Mouse (Mus musculus) midbrain, embryonic 12.5 days (tissue): ENCODE results near the gene Itga6. TPM values are rescaled to one million over a fixed set of nuclear protein-coding genes. Genes with fewer than 3 reads are reported as not detected.
"Not testable (repeated sequence)": the region's sequence is repeated elsewhere in the genome, so short reads cannot be mapped to it uniquely, and the experiment has no call there.

Experiments
- ATAC-seq: fragments of 200-750 bp; cut with Nextera tagmentation; 2 replicates; pipeline ENCODE4 v1.8.0; 2017; ENCODE audit warnings: low read depth, moderate TSS enrichment, moderate library complexity; ENCODE audit not compliant: low FRiP score
- H3K27ac ChIP-seq: fragments of 300-500 bp; sonication (generic); replicated peaks from 2 replicates; pipeline ENCODE4 v1.5.1; 2016; ENCODE audit warnings: mild to moderate bottlenecking
- H3K27me3 ChIP-seq: fragments of 300-500 bp; sonication (generic); 2 replicates; pipeline ENCODE4 v1.6.1; 2016; ENCODE audit warnings: mild to moderate bottlenecking
- H3K36me3 ChIP-seq: fragments of 300-500 bp; sonication (generic); 2 replicates; pipeline ENCODE4 v1.6.1; 2016
- H3K4me1 ChIP-seq: fragments of 300-500 bp; sonication (generic); 2 replicates; pipeline ENCODE4 v1.6.1; 2016
- H3K4me2 ChIP-seq: fragments of 300-500 bp; sonication (generic); replicated peaks from 2 replicates; pipeline ENCODE4 v1.6.1; 2016; ENCODE audit warnings: mild to moderate bottlenecking, moderate library complexity
- H3K4me3 ChIP-seq: fragments of 300-500 bp; sonication (generic); 2 replicates; pipeline ENCODE4 v1.5.1; 2016; ENCODE audit warnings: mild to moderate bottlenecking
- H3K9ac ChIP-seq: fragments of 300-500 bp; sonication (generic); replicated peaks from 2 replicates; pipeline ENCODE4 v1.6.1; 2016; ENCODE audit warnings: mild to moderate bottlenecking, moderate library complexity
- H3K9me3 ChIP-seq: fragments of 300-500 bp; sonication (generic); 2 replicates; pipeline ENCODE4 v1.6.1; 2016; ENCODE audit warnings: mild to moderate bottlenecking
- WGBS: fragments of 180-500 bp; shearing (Covaris S2); methylation state at CpG from one replicate; pipeline ENCODE4 v1.1.7; 2016; 5-methylcytosine and 5-hydroxymethylcytosine counted together
- polyA plus RNA-seq: library from polyadenylated mRNA; unstranded; fragments of >200 nt; fragmentation: Nextera tagmentation; extraction: Ambion mirVana; gene quantifications from 2 replicates; pipeline ENCODE4 v1.2.1, GENCODE M21; 2016

Itga6 gene
- polyA plus RNA-seq, 1 experiment from 2014 or later = 23.2 TPM

DNA sequence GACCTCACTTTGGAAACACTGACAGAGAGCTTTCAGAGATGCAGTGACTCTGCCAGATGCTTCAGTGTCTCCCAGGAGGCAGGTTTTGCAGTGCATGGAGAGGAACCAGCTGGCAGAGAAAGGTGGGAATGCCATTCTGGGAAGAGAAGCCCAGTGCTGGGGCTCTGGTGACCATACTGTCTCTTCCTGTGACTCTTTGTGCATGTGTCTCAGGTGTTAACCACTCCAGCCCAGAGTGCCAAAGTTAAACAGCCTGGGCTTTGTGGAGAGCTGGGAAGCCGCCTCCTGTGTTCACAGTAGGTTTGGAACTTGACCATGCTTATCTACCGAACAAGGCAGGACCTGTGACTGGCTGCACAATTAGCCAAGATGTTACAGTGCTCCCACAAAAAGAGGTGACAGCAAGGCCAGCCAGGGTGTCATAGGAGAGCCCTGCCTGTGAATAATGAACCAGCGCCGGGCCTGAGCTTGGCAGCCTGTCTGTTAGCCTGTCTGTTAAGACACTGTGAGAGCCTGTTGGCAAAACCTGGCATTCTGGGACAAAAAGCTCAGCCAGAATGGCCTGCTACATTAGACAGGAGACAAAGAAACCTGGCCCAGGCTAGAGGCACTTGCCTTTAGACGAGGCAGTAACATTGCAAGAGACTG lies 25.9 kb upstream of the Itga6 start:
- Histone ChIP-seq H3K4me2 (no peak overlapping the region), H3K27ac (no peak overlapping the region), H3K9ac (no peak overlapping the region), H3K27me3 (0 out of 2 replicates have a peak, but pooled peaks cover 4% of the 10 kb centered on the region), H3K9me3 (no peaks in the 10 kb centered on the region), H3K4me3 (no peak overlapping the region), H3K4me1 (peaks cover 15% of the 10 kb centered on the region), H3K36me3 (no peaks in the 10 kb centered on the region)
- WGBS = 64% methylated on average over 5 of the region's 5 CpGs
- no peak for ATAC-seq

DNA sequence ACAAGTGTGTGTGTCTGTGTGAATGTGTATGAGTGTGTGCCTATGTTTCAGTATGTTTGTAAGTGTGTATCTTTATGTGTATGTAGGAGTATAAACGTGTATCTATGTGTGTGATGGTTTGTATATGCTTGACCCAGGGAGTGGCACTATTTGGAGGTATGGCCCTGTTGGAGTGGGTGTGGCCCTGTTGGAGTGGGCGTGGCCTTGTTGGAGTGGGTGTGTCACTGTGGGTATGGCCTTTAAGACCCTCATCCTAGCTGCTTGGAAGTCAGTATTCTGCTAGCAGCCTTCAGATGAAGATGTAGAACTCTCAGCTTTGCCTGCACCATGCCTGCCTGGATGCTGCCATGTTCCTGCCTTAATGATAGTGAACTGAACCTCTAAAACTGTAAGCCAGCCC lies 24.9 kb upstream of the Itga6 start:
- not testable (repeated sequence) for H3K36me3 ChIP-seq, H3K4me2 ChIP-seq, ATAC-seq, H3K9me3 ChIP-seq, H3K9ac ChIP-seq, H3K4me3 ChIP-seq, H3K27me3 ChIP-seq, H3K27ac ChIP-seq
- peaks cover 15% of the 10 kb centered on the region for H3K4me1 ChIP-seq
- 54% methylated on average over 2 of the region's 2 CpGs for WGBS

DNA sequence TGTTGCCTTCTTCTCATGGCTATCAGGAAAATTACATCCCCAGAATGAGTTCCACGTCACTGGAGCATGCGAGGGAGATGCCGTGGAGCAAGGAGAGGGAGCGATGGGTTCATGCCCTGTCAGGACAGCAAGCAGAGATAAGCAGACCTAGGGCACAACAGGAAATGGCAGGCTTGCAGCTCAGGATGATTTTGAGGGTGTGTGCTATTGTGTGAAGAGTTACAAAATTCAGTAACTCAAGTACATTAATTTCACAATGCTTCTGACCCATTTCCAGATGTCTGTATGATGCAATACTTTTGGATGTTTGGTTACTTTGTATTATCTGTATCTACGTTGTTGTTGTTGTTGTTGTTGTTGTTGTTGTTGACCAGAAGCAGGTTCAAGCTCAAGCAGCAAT lies 22.5 kb upstream of the Itga6 start:
- ATAC-seq = no peak
- no peaks in the 10 kb centered on the region for H3K9me3 ChIP-seq
- peaks cover 15% of the 10 kb centered on the region for H3K4me1 ChIP-seq
- no peak overlapping the region for H3K4me3 ChIP-seq
- no peak overlapping the region for H3K27ac ChIP-seq
- WGBS = 84% methylated on average over 5 of the region's 5 CpGs
- 0 out of 2 replicates have a peak, but pooled peaks cover 4% of the 10 kb centered on the region for H3K27me3 ChIP-seq
- H3K4me2 ChIP-seq = no peak overlapping the region
- no peak overlapping the region for H3K9ac ChIP-seq
- H3K36me3 ChIP-seq = no peaks in the 10 kb centered on the region

DNA sequence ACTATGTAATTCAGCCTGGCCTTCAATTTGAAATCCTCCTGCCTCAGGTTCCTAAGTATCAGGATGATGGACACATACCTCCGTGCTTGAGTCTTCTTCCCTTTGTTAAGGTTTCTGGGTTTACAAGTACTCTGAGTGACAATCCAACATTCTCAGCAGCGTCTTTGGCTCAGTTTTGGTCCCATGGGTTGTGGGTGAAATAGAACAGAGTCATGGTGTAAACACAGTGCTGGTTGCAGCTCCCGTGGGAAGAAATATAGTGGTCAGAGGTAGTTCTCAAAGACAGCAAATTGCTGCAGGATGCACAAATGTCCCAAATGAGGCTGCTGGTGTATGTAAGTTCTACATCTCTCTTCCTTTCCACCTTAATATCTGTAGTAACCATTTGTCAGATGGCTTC lies 21.8 kb upstream of the Itga6 start:
- no peaks in the 10 kb centered on the region for H3K36me3 ChIP-seq

DNA sequence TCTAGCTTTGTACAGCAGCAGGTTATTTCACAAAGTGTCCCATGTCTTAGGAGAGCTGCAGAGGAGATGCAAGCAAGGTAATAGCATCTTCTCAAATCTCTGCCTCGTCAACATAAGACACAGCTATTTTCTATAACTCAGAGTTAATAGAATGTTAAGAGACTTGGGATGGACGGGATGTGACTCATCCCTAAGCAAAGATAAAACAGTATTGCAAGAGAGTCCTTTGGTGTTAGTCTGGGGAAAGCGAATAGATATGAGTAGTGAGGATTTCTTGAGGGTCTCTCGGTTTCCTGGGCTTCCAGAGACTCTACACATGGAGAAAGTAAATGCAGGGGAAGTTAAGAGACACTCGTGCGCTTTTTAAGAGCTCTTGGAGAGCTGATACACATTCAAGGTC lies 21.4 kb upstream of the Itga6 start:
- no peak overlapping the region for H3K27ac ChIP-seq
- no peak for ATAC-seq
- H3K9ac ChIP-seq = no peak overlapping the region
- H3K4me1 ChIP-seq = peaks cover 12% of the 10 kb centered on the region
- H3K4me3 ChIP-seq = no peak overlapping the region
- 82% methylated on average over 6 of the region's 6 CpGs for WGBS
- H3K27me3 ChIP-seq = 0 out of 2 replicates have a peak, but pooled peaks cover 4% of the 10 kb centered on the region
- no peaks in the 10 kb centered on the region for H3K36me3 ChIP-seq
- H3K9me3 ChIP-seq = no peaks in the 10 kb centered on the region
- no peak overlapping the region for H3K4me2 ChIP-seq

More for the DNA sequence above, 21.8 kb upstream of the Itga6 start:
- H3K4me2 ChIP-seq = no peak overlapping the region
- ATAC-seq = no peak
- no peak overlapping the region for H3K27ac ChIP-seq
- H3K4me1 ChIP-seq = peaks cover 15% of the 10 kb centered on the region
- 92% methylated on average over 3 of the region's 3 CpGs for WGBS
- H3K27me3 ChIP-seq = 0 out of 2 replicates have a peak, but pooled peaks cover 4% of the 10 kb centered on the region
- H3K4me3 ChIP-seq = no peak overlapping the region
- no peak overlapping the region for H3K9ac ChIP-seq
- H3K9me3 ChIP-seq = no peaks in the 10 kb centered on the region

DNA sequence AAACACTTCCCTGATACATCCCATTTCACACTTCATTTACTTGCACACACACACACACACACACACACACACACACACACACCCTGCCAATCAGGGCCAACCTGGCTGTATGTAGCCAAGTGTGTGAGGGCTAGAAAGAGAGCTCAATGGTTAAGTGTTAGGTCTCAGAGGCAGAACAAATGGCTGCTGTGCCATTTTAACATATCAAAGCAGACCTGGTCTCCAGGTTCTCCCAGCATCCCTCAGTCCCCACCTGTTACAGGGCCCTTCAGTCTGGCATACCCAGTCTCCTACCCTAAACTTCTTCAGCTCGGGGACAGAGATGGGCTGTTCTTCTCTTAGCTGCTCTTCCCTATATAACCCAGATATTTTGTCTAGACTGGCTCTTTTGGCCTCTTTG lies 20.0 kb upstream of the Itga6 start:
- Histone ChIP-seq H3K27ac (no peak overlapping the region), H3K9me3 (no peaks in the 10 kb centered on the region), H3K36me3 (no peaks in the 10 kb centered on the region), H3K4me1 (no peaks in the 10 kb centered on the region; the same call in 1 of the 2 replicates), H3K4me3 (no peak overlapping the region), H3K4me2 (no peak overlapping the region), H3K9ac (no peak overlapping the region), H3K27me3 (0 out of 2 replicates have a peak, but pooled peaks cover 4% of the 10 kb centered on the region)
- 82% methylated on average over 1 of the region's 1 CpGs for WGBS
- ATAC-seq = no peak

DNA sequence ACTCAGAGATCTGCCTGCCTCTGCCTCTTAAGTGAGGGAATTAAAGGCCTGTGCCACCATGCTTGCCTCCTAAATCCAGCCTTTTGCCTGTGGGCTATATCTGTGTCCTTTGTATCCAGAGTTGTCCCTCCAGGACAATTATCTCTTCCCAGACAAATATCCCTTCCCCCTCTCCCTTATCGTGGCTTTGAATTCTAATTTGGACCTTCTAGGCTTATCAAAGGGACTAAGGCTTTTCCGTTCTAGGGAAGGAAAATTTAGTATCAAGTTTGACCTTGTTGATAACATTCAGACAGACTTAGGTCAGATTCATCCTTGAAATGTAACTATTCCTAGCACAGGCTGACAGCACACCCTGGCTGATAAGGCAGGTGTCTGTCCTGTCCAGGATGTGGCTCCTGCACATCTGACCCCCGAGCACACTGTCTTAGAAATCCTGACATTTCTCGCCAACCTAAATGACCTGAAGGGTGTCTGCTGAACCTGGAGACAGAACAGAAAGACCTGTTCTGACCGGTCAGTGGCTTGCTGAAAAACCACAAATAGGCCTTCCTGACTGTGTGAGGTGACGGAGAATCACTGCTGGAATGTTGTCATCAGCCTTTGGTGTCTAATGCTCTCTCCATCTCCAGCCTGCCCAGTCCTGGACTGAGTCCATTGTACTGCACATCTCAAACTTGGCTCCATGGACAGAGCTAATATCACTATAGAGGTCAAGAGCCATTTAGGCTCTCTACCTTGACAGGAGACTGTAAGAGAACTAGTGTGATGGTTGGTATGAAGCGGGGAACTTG lies 18.3 kb upstream of the Itga6 start:
- Histone ChIP-seq H3K27me3 (0 out of 2 replicates have a peak, but pooled peaks cover 4% of the 10 kb centered on the region), H3K36me3 (no peaks in the 10 kb centered on the region), H3K27ac (no peak overlapping the region), H3K9me3 (no peaks in the 10 kb centered on the region), H3K4me2 (no peak overlapping the region), H3K4me1 (no peaks in the 10 kb centered on the region; the same call in 1 of the 2 replicates), H3K9ac (no peak overlapping the region), H3K4me3 (no peak overlapping the region)
- ATAC-seq = no peak
- 92% methylated on average over 7 of the region's 7 CpGs for WGBS

DNA sequence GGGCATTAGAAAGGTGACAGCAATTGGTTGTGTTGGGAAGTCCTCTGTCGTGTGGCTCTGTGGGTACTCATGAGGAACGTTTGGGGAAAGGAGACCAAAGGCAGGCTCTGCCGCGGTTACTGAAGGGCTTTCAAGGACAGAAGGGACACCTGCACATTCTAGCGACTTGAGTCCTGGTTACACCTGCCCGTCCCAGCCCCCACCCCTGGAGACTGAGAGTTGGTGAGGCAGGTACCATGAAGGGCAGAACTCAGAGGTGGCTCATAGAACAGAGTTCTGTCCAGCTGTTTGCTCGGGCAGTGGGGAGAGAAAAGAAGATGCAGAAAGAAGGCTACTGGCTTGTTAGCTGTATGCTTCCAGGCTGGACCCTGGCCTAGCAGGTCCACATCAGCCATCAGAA lies 17.1 kb upstream of the Itga6 start:
- WGBS = 87% methylated on average over 7 of the region's 7 CpGs
- Histone ChIP-seq H3K4me1 (no peaks in the 10 kb centered on the region; the same call in 1 of the 2 replicates), H3K9me3 (no peaks in the 10 kb centered on the region), H3K4me3 (no peak overlapping the region), H3K36me3 (no peaks in the 10 kb centered on the region), H3K9ac (no peak overlapping the region), H3K27me3 (0 out of 2 replicates have a peak, but pooled peaks cover 2% of the 10 kb centered on the region), H3K27ac (no peak overlapping the region), H3K4me2 (no peak overlapping the region)
- no peak for ATAC-seq

DNA sequence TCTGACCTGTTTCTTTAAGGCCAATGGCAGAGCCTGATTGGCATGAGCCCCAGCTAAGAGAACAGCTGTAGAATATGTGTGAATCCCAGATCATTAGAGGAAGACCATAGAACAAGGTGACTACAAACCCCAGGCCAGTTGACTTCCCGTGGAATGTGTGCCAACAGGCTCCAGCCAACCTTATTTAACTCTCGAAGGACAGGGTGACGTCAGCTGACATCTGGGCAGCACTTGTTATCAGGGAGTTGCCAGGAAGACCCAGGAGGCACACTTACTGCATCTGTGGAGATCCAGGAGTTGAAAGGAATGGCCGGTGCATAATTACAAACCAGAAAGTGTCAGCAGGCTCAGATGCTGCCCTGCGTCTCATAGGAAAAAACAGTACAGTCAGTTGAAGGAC lies 16.6 kb upstream of the Itga6 start:
- H3K36me3 ChIP-seq = no peaks in the 10 kb centered on the region
- H3K27ac ChIP-seq = no peak overlapping the region
- H3K27me3 ChIP-seq = no peaks in the 10 kb centered on the region
- H3K4me3 ChIP-seq = no peak overlapping the region
- ATAC-seq = no peak
- no peaks in the 10 kb centered on the region for H3K9me3 ChIP-seq
- H3K9ac ChIP-seq = no peak overlapping the region
- H3K4me2 ChIP-seq = no peak overlapping the region
- no peaks in the 10 kb centered on the region; the same call in 1 of the 2 replicates for H3K4me1 ChIP-seq
- 80% methylated on average over 5 of the region's 5 CpGs for WGBS

DNA sequence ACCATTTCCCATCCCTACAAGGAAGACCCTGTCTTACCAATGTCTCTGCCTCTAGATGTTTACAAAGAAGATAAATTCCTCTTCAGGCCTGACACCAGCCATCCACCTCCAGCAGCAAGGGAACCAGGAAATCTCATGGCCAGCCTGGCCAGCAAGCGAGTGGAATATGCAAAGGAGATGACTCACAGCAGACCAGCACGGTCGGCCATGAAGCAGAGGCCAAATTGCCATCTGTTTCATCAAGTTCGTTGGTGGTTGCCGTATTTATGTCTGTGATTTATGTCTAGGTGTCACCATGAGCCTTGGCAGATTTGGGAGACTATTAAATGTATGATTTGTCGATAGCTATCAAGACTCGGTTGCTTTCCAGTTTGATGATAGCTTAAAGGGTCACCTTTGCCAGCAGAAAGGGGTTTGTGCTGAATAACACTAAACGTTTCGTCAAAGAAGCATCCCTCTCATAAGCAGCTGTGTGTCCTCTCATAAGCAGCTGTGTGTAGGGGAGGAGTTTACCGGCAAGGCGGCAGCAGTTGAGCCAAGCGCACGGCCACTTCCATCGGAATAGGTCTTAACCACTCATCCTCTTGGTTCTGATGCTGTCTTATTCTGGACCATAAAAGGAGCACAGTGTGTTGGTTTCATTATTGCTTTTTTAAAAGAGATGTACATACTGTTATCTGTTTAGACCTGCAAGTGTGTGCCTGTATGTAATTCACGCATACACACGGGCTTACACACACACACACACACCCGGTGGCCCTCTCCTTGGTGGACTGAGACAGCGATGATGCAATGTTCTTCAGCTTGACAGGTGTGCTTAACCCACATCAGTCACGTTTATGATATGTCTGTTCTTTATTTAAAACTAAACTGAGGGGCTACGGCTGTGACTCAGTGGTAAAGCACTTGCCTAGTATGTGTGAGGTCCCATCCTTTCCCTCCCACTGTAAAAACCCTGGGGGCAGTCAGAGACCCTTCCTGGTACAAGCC lies 14.5 kb upstream of the Itga6 start:
- H3K4me1 ChIP-seq = no peaks in the 10 kb centered on the region; the same call in 1 of the 2 replicates
- H3K27ac ChIP-seq = no peak overlapping the region
- no peak overlapping the region for H3K9ac ChIP-seq
- WGBS = 89% methylated on average over 20 of the region's 20 CpGs
- H3K9me3 ChIP-seq = no peaks in the 10 kb centered on the region
- no peaks in the 10 kb centered on the region for H3K36me3 ChIP-seq
- H3K4me2 ChIP-seq = no peak overlapping the region
- no peak for ATAC-seq
- no peaks in the 10 kb centered on the region for H3K27me3 ChIP-seq
- no peak overlapping the region for H3K4me3 ChIP-seq

DNA sequence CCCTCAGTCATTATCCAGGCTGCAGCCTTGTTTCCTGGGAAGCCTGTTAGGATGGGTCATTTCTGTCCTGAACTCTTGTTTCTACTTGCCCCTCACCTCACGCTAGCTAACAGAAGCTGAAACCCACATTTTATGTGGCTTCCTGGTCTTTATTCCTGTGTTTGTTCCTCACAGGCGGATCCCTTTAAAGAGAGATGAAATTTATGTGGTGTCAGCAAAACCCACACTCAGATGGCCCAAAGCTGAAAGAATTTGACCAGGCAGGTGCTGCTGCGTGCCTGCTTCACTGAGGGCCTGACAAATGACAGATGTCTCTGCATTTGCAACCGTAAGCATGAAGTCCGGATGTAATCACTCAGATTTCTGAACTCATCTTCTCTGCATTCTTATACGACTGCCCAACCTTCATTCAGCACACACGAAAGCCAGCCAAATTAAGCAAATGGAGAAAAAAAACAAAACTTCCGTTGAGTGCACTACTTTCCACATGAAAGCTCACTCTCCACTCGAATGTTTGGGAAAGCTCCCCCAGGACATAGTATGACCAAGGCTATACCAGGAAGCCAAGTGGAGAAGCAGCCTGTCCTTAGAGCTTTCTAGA lies 10.5 kb upstream of the Itga6 start:
- Histone ChIP-seq H3K4me3 (no peak overlapping the region), H3K27ac (no peak overlapping the region), H3K9ac (no peak overlapping the region), H3K9me3 (no peaks in the 10 kb centered on the region), H3K4me1 (peaks cover 8% of the 10 kb centered on the region; the same call in 1 of the 2 replicates), H3K36me3 (no peaks in the 10 kb centered on the region), H3K4me2 (no peak overlapping the region), H3K27me3 (peaks cover 4% of the 10 kb centered on the region; the same call in 1 of the 2 replicates)
- WGBS = 85% methylated on average over 9 of the region's 9 CpGs
- no peak for ATAC-seq
